20 mouse cellular contexts compared by ENCODE assay signal in the genomic region with DNA sequence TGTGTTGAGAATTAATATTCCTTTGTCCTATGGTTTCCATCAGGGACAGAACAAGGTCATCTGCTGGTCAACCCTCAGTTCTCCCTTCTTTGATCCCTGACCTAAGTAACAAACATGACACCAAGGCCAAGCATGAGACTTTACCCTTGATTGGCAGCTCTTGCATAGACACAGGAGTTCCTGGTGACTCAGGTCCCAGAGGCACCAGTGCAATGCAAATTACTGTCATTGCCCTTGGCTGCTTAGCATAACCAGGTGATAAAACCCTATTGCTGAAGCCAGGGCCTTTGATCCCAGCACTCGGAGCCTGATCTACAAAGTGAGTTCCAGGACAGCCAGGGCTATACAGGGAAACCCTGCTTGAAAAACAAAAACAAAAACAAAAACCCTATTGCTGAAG. TPM values are rescaled to one million over a fixed set of nuclear protein-coding genes. Genes with fewer than 3 reads are reported as not detected.
DNase-seq lines count a peak whose midpoint lies in the region; ATAC-seq and TF ChIP-seq lines count a peak whose summit lies in the region.
"Had no signal": no experiment of that assay in that cellular context is flagged by ENCODE, and none has a peak within 500 bp of the region (broad histone marks: within the 10 kb centered on the region; RNA-seq: fewer than 3 reads in every experiment).

No protein-coding gene starts in this region.

- H3K4me1 ChIP-seq in MEL (ENCODE audit: control insufficient read depth in 1 of 2, insufficient read depth in 2 of 2, low read length in 2 of 2): peaks cover 9 to 10% of the 10 kb centered on the region in 2 experiments
- H3K4me1 ChIP-seq in intestine, postnatal 0 days (replicated peaks; ENCODE audit: control insufficient read depth, insufficient read depth, low read length): peaks cover 17% of the 10 kb centered on the region
- H3K4me1 ChIP-seq: embryonic facial prominence, embryonic 10.5 days; forebrain, embryonic 13.5 days had no signal

- no peak overlapping the region for H3K4me3 ChIP-seq in MEL (ENCODE audit: control insufficient read depth in 1 of 2, insufficient read depth in 1 of 2, low read depth in 2 of 2, low read length in 2 of 2)
- H3K4me3 ChIP-seq in intestine, postnatal 0 days (ENCODE audit: low read depth, low read length): no peak overlapping the region
- H3K4me3 ChIP-seq: embryonic facial prominence, embryonic 10.5 days; forebrain, embryonic 13.5 days; heart, adult 2 months; heart, embryonic 15.5 days; hindbrain, embryonic 13.5 days had no signal

- DNase-seq in spleen, postnatal 36 days (ENCODE audit: low spot score in 2 of 2): peak; percentile 12 to 33
- no peak for DNase-seq in spleen, postnatal 4 days (ENCODE audit: low spot score in 2 of 2)
- peak; percentile 12 for DNase-seq in MEL (ENCODE audit: low read depth, low spot score)
- DNase-seq in kidney, postnatal 10 days: no peak
- DNase-seq in left cerebral cortex, postnatal 14 days (ENCODE audit: low spot score in 2 of 2): no peak
- no peak for DNase-seq in right cerebral cortex, adult 18-20 months
- DNase-seq: adrenal gland, postnatal 14 days; cerebellum, adult 11-12 months; cerebellum, adult 9-10 months; forebrain, postnatal 0 days; gastrocnemius, postnatal 14 days; heart, adult 2 months; heart, postnatal 14 days had no signal

- no peak for TF ChIP-seq RAD21 in MEL (IDR thresholded peaks at IDR 0.05; ENCODE audit: low read depth, low read length)

- H3K9me3 ChIP-seq in MEL (replicated peaks; ENCODE audit: insufficient read depth, low read length): no peaks in the 10 kb centered on the region
- H3K9me3 ChIP-seq in intestine, postnatal 0 days (ENCODE audit: control insufficient read depth): no peaks in the 10 kb centered on the region
- H3K9me3 ChIP-seq: embryonic facial prominence, embryonic 10.5 days; forebrain, embryonic 13.5 days; heart, embryonic 15.5 days; hindbrain, embryonic 13.5 days had no signal

- H3K9ac ChIP-seq in MEL (ENCODE audit: control insufficient read depth, low read depth, low read length, poor library complexity, severe bottlenecking): no peak overlapping the region
- no peak overlapping the region for H3K9ac ChIP-seq in intestine, postnatal 0 days (ENCODE audit: low read depth, low read length)
- H3K9ac ChIP-seq: forebrain, embryonic 13.5 days; forebrain, postnatal 0 days; heart, embryonic 15.5 days; hindbrain, embryonic 13.5 days had no signal

- 33% methylated on average over 1 of the region's 1 CpGs for WGBS in intestine, postnatal 0 days

- intact Hi-C loops in left cerebral cortex, postnatal 14 days (cut with DNase I): no loop called here

- H3K27me3 ChIP-seq in MEL (ENCODE audit: control insufficient read depth in 1 of 2, insufficient read depth in 2 of 2, low read length in 2 of 2): no peaks in the 10 kb centered on the region
- H3K27me3 ChIP-seq in intestine, postnatal 0 days (replicated peaks; ENCODE audit: control insufficient read depth, insufficient read depth, low read length): no peaks in the 10 kb centered on the region
- H3K27me3 ChIP-seq: forebrain, embryonic 13.5 days; heart, embryonic 15.5 days; hindbrain, embryonic 13.5 days had no signal

- TF ChIP-seq POLR2A in MEL (IDR thresholded peaks at IDR 0.05; ENCODE audit: control insufficient read depth in 1 of 2, insufficient read depth in 1 of 2, low read depth in 1 of 2, low read length in 2 of 2, poor library complexity in 1 of 2): no peak

- no peak for TF ChIP-seq EP300 in MEL (IDR thresholded peaks at IDR 0.05; ENCODE audit: low read depth in 1 of 2, low read length in 2 of 2)

- TF ChIP-seq CTCF in MEL (IDR thresholded peaks at IDR 0.05 in 2 of 3, conservative IDR thresholded peaks at IDR 0.05 in 1 of 3; ENCODE audit: control insufficient read depth in 1 of 3, insufficient read depth in 1 of 3, low read depth in 2 of 3, low read length in 3 of 3, poor library complexity in 1 of 3, severe bottlenecking in 1 of 3): no peak
- no peak for TF ChIP-seq CTCF in intestine, postnatal 0 days (IDR thresholded peaks at IDR 0.05; ENCODE audit: low read depth)

- H3K79me2 ChIP-seq in MEL (ENCODE audit: control insufficient read depth, insufficient read depth, low read length, poor library complexity): no peaks in the 10 kb centered on the region

- H3K36me3 ChIP-seq in MEL (ENCODE audit: control insufficient read depth in 1 of 2, insufficient read depth in 2 of 2, low read length in 2 of 2): peaks cover 0 to 13% of the 10 kb centered on the region in 2 experiments; a peak in 3 of 4 replicates
- peaks cover 10% of the 10 kb centered on the region; the same call in 1 of the 2 replicates for H3K36me3 ChIP-seq in intestine, postnatal 0 days (ENCODE audit: control insufficient read depth, insufficient read depth)
- H3K36me3 ChIP-seq: G1E; hindbrain, embryonic 13.5 days had no signal

- peak; percentile 83 for ATAC-seq in intestine, postnatal 0 days
- ATAC-seq: forebrain, embryonic 13.5 days; forebrain, postnatal 0 days had no signal

- H3K27ac ChIP-seq in MEL (ENCODE audit: control insufficient read depth, low read depth, low read length): no peak overlapping the region
- no peak overlapping the region; the same call in 1 of the 2 replicates for H3K27ac ChIP-seq in intestine, postnatal 0 days (ENCODE audit: low read depth, low read length)
- H3K27ac ChIP-seq: embryonic facial prominence, embryonic 10.5 days; forebrain, embryonic 13.5 days; heart, adult 2 months; heart, embryonic 15.5 days; hindbrain, embryonic 13.5 days had no signal

- H3K4me2 ChIP-seq in intestine, postnatal 0 days (replicated peaks; ENCODE audit: low read depth): no peak overlapping the region
- H3K4me2 ChIP-seq: forebrain, embryonic 13.5 days; heart, embryonic 11.5 days; heart, embryonic 15.5 days; hindbrain, embryonic 13.5 days had no signal

TF ChIP-seq in MEL, 35 proteins besides CTCF, POLR2A, EP300 and RAD21:
- no peak for TF ChIP-seq CHD2 (IDR thresholded peaks at IDR 0.05; ENCODE audit: low read length)
- TF ChIP-seq JUND (IDR thresholded peaks at IDR 0.05; ENCODE audit: low read depth, low read length): no peak
- no peak for TF ChIP-seq MYC (IDR thresholded peaks at IDR 0.05; ENCODE audit: low read depth, low read length)
- TF ChIP-seq BHLHE40 (IDR thresholded peaks at IDR 0.05; ENCODE audit: borderline replicate concordance, low read depth, low read length): no peak
- no peak for TF ChIP-seq E2F4 (IDR thresholded peaks at IDR 0.05; ENCODE audit: borderline replicate concordance, low read depth, low read length)
- no peak for TF ChIP-seq CHD1 (IDR thresholded peaks at IDR 0.05; ENCODE audit: low read depth, low read length)
- TF ChIP-seq RCOR1 (IDR thresholded peaks at IDR 0.05; ENCODE audit: low read depth, low read length): no peak
- no peak for TF ChIP-seq SIN3A (IDR thresholded peaks at IDR 0.05; ENCODE audit: low read length)
- no peak for TF ChIP-seq GABPA (IDR thresholded peaks at IDR 0.05; ENCODE audit: low read depth, low read length)
- no peak for TF ChIP-seq USF2 (IDR thresholded peaks at IDR 0.05; ENCODE audit: borderline replicate concordance in 1 of 2, insufficient read depth in 1 of 2, low read depth in 1 of 2, low read length in 2 of 2)
- no peak for TF ChIP-seq MYB (IDR thresholded peaks at IDR 0.05; ENCODE audit: low read depth, low read length)
- TF ChIP-seq MAX (IDR thresholded peaks at IDR 0.05; ENCODE audit: low read length): no peak
- TF ChIP-seq ZC3H11A (IDR thresholded peaks at IDR 0.05; ENCODE audit: low read depth, low read length): no peak
- TF ChIP-seq TCF12 (IDR thresholded peaks at IDR 0.05; ENCODE audit: low read depth, low read length): no peak
- no peak for TF ChIP-seq HCFC1 (IDR thresholded peaks at IDR 0.05; ENCODE audit: low read depth, low read length)
- no peak for TF ChIP-seq KAT2A (conservative IDR thresholded peaks at IDR 0.05; ENCODE audit: low read depth, low read length)

RNA-seq across cellular contexts. Expression of a gene that starts 11.4 kb away (rescaled TPM):
- total RNA-seq in MEL (2012; rRNA removed): 3.6 and 4.3 TPM in 2 replicates
- polyA plus RNA-seq in MEL (2012; ENCODE audit: insufficient read depth in 1 of 2, insufficient read length in 2 of 2, low read depth in 1 of 2, low replicate concordance in 2 of 2, missing spikeins in 1 of 2): 1 to 10 TPM in 1 of 2 experiments, not detected in 1; 5.0 TPM
- polyA plus RNA-seq in intestine, postnatal 0 days (2015; fragmentation: Nextera tagmentation; extraction: Ambion mirVana): 17.5 and 18.3 TPM in 2 replicates
- total RNA-seq in left cerebral cortex, postnatal 14 days (2021): 1 to 10 TPM; 2.1 to 2.4 TPM
- polyA plus RNA-seq: G1E had no signal

Comparison
In these comparisons a context has a peak if more than half of its experiments do, and no peak if none do; other contexts are left out.
1. DNase-seq: peak in spleen, postnatal 36 days (2 of 2) and MEL (single experiment); none in spleen, postnatal 4 days (0 of 2), kidney, postnatal 10 days (single experiment), left cerebral cortex, postnatal 14 days (0 of 2) and right cerebral cortex, adult 18-20 months (single experiment).